Mouse (Mus musculus): ENCODE results near the gene Vmn1r19.
"Not testable (repeated sequence)": the region's sequence is repeated elsewhere in the genome, so short reads cannot be mapped to it uniquely, and the experiment has no call there.

- not testable (repeated sequence) for TF ChIP-seq CTCF (IDR thresholded peaks at IDR 0.05; ENCODE audit: extremely low read depth, insufficient read depth, insufficient read length, insufficient replicate concordance); POLR2A (IDR thresholded peaks at IDR 0.05; ENCODE audit: low read depth, low read length)
These were observed at the start of gene Vmn1r19 for GRCm38 (mm10) chr6:57403480-57403879.
